Mouse (Mus musculus) adrenal gland, adult 18-20 months (tissue): ENCODE data around the gene Cfap36. TPM values are rescaled to one million over a fixed set of nuclear protein-coding genes. Genes with fewer than 3 reads are reported as not detected.

Experiments
- DNase-seq, 2 experiments: peaks; one replicate each; pipeline ENCODE4 v3.0.0; 2021 to 2022; ENCODE audit warnings: low spot score in 2 of 2
- long read RNA-seq, 2 experiments: library from polyadenylated mRNA; stranded (forward); transcript quantifications; one replicate each; pipeline ENCODE4 v2.0.0; 2021
- total RNA-seq, 2 experiments: library from RNA; stranded (reverse); gene quantifications; 1 replicate in 1 of 2; 2 replicates in 1 of 2; pipeline ENCODE4 v1.2.3; 2021

The Cfap36 gene
- total RNA-seq = 10 to 100 TPM; 47.5 to 48.0 TPM
- long read RNA-seq, experiment 1, transcript Cfap36-201 (10 exons, 1,664 nt) = major isoform, 18 of 20 reads
- long read RNA-seq, experiment 1, partial matches to known transcripts = 0 of 20 reads
- long read RNA-seq, experiment 1, other reads (novel, unspliced or antisense) = 1 of 20 reads
- long read RNA-seq, experiment 2, transcript Cfap36-201 (10 exons, 1,664 nt) = major isoform, 73 of 80 reads
- long read RNA-seq, experiment 2, partial matches to known transcripts = 6 of 80 reads
- long read RNA-seq, experiment 2, other reads (novel, unspliced or antisense) = 1 of 80 reads

DNA sequence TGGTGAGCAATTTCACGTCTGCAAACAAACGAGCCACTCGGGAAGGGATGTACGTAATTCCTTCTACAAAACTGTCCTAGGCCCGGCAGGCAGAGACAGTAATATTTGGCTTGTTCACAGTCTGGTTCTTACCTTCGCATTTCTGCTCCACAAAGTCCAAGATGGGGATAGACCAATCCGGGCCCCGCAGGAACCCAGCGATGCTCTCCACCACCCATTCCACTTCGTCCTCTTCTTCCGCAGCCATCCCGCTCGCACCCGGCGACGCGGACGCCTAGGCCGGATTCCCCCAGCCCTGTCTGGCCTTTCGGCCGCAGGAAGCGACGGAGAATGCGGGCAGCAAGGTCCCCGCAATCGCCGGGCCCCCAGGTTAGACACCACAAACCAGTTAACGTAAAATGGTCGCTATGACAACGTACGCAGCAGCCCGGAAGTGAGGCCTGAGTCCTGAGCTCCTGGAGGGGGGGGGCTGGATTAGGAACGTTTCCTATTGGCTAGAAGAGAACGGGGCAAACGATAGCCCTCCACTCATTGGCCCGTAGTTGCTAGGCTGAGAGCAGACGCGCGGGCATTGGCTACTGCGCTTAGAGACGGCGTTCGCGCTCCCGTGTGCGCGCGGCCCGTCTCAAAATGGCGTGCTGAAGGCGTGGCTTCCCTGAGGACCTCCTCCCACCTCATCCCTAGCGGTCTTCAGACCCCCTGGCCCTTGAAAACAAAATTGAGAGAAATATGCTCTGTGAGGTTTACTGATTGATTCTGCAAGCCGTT, at the start of gene Cfap36:
Cfap36 (minus strand) TSS at position 527 of the 768 bp plus-strand sequence.
- peak; percentile 75 to 76 for DNase-seq

DNA sequence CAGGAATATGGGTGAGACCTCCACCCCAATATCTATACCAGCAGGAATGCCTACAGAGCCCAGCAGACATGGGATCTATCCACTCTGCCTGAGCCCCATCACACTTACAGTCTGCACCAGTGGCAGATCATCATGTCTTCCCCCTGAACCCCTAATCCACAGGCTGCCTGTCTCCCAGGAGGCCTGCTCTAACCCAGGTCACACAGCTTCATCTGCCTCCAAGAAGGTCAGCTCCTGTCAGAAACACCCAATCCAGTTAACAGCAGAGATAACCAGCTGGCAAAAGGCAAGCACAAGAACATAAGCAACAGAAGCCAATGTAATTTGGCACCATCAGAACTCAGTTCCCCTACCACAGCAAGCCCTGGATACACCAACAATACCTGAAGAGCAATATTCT, 40.1 kb upstream of the Cfap36 start:
- DNase-seq = no peak

DNA sequence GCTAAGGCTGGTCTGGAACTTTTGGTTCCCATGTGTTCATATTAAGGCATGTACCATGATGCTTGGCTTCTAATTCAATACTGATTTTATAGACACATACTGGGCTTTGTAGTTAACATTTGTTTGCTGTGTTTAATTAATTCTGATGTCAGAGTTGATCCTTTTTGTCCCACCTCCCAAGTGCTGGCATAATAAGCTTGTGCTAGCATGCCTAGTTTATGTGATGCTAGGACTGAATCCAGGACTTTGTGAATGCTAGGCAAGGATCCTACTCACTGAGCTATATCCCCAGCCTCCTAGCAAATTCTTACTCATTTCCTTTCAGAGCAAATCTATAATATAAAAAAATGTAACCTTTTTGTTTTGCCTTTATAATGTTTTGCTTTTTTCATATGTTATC, 38.8 kb upstream of the Cfap36 start:
- no peak for DNase-seq

DNA sequence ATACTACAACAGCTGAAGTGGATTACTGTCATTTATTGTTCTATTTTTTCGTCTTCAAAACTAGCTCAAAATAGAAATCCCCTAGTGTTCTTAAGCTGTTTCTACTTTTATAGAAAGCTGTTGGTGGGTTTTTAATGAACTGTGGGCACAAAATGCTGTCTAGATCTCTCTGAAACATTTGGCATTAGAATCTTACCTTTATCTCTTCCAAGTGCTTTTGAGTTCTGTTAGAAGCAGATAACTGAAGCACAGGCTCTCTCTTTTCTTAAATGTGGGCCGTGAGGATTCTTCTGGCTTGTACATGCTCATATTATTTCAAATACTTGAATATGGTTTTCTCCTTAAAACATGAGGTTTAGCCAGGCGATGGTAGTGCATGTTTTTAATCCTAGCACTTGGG, 27.5 kb upstream of the Cfap36 start:
- DNase-seq = no peak

DNA sequence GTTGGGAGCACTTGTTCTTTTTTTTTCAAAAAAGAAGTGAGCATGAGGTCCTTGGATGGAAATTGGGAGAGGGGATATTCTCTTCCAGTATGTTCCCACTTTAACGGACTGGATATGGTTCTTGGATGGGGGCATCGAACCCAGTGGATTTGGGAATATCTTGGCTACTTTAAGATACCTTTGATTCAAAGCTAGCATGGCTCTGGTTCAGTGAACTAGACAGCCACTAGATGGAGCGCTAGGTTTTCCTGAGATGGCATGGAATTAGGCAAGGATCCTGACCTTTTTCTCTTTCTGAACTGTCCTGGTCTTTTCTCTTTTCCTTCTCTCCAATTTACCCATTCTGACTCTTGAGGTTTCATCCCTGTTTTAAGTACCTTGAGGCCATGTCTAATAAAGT, 20.6 kb upstream of the Cfap36 start:
- peak; percentile 31 to 45 for DNase-seq

DNA sequence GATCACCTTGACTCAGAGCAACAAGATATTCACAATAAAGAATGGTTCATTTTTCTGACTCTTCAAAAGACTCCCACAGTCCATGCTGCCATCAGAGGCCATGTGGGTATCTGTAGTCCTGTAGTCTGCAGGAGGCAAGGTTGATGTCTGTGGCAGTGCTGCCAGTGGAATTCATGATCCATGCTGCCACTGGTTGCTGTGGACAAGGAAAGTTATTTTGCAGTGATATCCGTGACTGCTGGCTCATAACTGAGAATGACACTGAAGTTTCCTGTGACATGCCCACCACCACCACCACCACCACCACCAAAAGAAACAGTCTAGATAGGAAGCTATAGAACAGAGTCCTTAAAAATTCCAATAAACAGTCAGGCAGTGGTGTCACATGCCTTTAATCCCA, 7.4 kb upstream of the Cfap36 start:
- DNase-seq = no peak

DNA sequence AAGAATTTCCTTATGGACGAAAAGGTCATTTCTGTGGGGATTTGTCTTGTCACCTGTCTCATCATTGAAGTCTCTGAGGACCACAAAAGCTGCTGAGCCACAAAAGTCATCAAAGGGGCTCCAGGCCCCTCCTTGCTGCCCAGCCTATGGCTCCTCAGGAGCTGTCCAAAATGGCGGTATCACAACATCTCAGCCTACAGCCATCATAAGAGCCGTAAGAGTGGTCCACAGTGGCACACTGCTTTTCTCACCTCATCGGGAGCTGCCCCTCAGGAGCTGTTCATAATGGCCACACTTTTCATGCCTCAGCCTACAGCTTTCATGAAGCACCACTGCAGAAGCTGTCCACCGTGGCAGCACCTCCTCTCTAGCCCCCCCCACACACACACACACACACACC, 1.2 kb upstream of the Cfap36 start:
- no peak for DNase-seq

DNA sequence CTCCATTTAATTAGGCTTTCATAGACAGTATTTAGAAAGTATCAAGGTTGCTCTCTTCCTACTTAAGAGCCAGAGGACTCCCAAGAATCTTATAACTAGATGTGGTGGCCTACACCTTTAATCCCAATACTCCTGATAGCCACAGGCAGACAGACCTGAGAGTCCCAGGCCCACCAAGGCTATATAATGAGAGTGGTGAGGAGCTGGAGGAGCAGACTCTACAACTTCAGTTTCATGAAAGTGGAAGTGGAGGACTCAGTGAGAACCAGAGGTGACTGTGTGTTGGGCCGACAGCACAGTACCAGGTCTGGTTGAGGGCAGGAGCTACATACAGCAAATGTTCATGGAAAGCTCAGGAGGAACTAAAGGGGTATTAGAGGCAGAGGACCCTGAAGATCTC, 516 bp upstream of the Cfap36 start:
- DNase-seq = no peak

DNA sequence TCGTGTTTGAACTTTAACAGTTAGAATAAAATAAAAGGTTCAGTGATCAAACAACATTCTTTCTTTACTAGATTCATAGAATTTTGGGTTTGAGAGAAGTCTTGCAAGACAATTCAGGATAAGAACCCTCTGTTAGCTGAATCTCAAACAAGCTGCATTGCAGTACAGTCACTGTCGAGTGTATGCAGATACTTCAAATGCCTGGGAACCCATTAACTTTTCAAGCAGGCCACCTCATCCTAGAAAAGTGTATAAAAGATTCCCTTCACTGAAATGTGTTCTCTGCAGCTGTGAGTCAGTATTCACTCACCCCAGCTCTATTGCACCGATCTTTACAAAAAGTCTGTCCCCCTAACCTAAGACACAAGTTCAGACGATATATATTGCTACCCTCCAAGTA, 1.2 kb downstream of the Cfap36 start:
- no peak for DNase-seq

DNA sequence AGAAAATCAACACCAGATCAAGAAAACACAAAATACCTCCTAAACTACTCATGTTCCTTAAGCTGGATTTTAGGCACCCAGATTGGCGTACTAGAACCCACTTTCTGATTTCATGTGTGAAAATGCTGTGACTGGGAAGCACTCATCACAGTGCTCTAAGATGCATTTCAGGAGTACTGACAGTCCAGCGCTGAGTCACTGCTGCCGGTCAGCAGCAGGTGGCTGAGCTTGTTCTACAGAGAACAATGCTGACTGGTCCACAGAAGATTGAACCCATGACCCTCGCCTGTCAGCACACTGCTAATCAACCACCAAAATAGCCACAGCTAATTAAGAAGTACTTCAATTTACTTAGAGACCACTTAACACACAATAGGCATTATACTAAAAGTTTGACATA, 5.2 kb downstream of the Cfap36 start:
- no peak for DNase-seq

DNA sequence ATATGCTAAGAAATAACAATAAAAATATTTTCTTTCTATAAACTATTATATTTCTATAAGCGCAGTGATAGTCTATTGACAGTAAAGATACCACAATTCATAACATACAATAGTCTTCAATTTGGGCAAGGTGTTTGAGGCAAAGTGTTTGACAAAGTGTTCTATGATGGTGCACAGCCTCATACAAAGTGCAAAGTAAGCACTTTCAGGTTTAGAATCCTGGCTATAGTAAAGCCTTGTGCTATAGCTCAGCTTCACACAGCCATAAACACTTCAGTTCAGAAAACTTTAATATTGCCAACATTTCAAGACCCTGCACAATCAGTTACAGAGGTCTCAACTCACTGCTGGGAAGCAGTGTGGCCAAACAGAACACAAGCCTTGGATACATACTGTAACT, 7.9 kb downstream of the Cfap36 start:
- DNase-seq = no peak

DNA sequence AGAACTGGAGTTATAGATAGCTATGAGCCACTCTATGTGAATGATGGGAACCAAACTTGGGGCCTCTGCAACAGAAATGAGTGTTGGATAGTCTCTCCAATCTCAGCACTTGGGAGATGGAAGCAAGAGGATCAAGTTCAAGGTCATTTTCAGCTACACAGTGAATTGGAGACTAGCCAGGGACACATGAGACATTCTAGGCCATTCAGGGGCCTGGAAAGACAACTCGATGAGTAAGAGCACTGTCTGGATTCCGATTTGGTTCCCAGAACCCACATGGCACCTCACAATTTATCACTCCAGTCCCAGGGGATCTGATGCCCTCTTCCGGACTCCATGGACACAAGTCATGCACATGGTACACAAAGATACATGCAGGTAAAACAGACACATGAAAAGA, 8.7 kb downstream of the Cfap36 start:
- no peak for DNase-seq

DNA sequence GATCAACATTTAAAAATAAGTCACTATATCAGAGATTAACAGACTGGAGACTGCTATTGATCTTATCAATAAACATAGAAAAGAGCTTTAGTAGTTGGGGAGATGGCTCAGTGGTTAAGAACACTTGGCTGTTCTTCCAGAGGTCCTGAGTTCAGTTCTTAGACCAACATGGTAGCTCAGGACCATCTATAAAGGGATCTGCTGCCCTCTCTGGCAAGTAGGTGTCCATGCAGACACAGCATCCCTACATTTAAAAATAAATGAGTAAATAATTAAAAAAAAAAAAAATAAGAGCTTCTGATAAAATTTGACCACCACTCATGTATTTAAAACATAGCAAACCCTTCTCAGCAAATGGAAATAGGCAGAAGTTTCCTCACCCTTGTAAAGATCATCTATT, 9.2 kb downstream of the Cfap36 start:
- no peak for DNase-seq

DNA sequence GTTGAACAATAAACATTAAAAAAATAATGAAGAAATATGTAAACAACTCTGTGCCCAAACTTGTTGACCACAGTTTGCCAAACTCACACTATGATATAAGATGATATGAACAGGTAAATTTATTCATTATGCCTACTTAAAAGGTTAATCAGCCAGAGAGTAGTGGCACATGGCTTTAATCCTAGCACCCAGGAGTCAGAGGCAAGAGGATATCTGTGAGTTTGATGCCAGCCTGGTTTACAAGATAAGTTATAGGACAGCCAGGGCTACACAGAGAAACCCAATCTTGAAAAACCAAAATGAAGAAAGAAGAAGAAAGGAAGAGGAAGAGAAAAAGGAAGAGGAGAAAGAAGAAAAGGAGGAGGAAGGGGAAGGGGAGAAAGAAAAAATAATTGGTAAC, 9.8 kb downstream of the Cfap36 start:
- DNase-seq = no peak

DNA sequence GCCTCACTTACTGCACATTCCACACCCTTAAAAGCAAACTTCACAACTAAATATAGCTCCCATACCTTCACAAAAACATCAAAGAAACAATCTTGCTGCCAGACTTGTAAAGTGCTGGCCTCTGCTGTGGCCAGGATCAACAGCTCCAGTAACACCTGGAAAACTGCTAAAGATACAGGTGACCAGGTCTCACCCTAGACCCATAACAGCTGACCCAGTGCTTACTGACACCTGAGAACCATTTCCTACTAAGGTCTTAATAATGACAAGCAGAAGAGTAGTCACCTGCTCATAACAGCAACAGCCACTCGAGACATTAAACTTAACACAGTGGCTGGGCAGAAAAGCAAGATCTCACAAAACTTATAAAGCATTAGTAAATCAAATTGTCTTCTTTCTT, 13.6 kb downstream of the Cfap36 start:
- DNase-seq = no peak

DNA sequence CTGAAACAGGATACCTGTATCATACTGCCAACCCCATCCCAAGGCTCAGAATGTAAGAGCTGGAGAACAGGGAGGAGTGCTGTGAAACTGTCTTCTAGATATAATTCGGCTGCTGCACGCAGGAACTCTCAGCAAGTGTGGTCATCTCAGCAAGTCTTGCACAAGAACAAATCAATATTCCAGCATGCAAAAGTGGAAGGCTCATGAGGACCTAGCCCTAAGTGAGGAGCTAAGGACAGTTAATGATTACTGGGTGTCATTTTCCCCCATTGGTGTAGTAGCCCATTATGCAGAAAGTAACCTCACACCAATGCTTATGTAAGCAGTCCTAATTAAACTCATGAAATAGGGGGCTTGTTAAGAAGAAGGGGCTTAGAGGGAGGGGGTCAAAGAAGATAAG, 18.3 kb downstream of the Cfap36 start:
- no peak for DNase-seq

DNA sequence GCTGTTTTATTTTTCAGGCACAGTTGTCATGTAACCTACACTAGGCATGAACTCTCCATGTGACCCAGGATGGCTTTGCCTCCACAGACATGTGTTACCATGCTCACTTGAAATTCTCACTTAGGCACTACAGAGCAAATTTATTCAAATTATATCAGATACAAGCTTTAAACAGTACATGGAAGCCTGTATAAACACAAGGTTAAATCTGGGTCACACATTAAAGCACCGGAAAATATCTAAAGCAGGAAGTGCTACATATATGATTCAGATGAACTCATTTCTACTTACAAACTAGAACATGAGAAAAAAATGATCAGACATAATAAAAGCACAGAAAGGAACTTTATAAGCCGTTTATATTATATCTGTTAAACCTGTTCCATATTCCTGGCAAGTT, 22.5 kb downstream of the Cfap36 start:
- no peak for DNase-seq

DNA sequence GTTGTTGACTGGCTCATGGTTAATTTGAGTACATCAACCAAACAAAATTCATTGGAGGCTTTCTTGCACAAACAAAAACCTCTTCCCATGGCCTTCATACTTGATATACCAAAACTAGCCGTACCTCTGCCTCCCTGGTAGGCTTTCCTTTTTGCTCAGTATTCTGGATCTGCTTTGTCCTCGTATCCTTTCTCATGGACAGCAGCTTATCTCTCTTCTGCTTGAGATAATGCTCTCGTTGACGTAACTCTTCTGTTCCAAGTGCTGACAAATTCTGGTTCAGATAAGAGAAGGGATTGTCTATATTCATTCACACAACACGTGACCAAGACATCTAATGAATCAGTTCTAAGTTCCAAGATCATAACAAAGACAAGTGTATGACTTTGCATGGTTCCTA, 24.9 kb downstream of the Cfap36 start:
- DNase-seq = no peak

DNA sequence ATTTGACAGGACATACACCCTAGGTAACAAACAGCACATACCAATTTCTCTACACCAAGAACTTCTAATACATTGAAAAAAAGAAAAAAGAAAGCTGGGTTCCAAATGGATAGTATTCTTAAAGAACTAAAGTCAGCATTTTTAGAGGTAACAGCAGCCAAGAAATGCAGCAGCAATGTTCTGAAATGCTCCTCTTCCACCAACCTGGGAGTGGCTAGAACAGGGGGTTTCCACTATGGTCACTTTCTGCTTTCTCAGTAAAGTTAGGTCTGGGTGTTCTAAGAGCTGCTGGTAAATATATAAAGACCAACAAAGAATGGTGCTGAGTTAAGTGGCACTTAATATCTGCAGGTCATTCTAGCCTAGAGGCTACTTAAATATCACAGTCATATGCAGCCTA, 28.2 kb downstream of the Cfap36 start:
- DNase-seq = no peak

DNA sequence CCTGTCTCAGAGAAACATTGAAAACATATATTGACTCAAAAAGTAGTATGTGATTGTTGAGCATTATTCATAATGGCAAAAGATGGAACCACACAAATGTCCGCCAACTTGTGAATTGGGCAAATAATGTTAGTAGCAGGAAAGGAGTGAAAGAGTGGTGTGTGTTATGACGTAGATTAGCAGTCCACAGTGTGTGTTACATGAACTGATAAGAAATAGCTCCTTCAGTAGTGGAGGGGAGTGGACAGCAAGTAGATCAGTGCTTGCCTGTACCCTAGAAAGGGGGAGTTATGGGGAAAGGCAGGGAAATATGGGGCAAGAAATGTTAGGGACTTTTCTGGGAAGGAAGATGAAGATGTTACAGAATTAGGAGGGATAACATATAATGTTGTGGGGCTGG, 31.0 kb downstream of the Cfap36 start:
- DNase-seq = no peak

DNA sequence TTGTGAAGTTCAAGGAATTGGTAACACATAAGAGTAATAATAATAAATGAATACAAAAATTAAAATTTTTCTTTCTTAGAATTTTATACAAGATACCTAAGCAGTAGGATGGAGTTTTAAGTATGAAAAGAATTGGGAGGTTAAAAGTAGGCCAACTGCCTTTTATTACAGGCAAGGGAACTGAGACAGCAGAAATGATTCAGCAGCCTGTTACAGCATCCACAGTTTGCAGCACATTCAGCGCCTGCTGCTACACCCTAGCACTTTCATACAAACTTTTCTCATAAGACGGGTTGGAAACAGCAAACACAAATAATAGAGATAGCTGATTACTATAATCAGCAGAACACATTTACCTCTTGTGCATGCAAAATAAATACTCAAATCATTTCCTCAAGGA, 37.4 kb downstream of the Cfap36 start:
- no peak for DNase-seq

DNA sequence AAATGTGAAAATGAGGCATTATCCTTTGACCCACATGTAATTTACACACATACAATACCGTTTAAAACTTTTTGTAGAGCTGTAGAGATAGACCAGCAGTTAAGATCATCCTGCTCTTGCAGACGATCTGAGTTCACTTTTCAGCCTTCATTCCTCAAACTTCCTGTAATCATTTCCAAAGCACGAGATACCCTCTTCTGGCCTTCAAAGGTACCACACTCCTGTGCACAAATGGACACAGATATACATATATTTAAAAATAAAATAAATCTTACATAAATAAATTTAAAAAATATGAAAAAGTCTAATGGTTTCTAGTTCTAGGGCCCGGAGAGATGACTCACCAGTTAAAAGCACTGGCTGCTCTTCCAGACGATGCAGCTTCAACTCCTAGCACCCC, 43.6 kb downstream of the Cfap36 start:
- no peak for DNase-seq

DNA sequence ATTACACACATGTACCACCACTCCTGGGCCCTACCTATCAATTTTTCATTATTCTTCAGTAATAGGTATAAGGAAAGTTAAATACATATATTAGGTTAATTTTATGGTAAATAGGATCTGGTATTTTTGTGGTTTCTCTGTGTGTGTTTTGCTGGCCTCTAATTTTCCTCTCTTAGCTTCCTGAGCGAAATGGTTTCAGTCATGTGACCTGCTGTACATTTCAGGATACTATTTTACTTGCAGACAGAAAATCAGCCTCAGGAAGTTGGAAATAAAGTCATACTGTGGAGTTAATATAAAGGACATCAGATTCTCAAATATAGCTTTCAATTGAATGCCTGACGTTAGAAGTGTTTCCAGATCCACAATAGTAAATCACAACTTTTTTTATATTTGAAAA, 58.2 kb downstream of the Cfap36 start:
- DNase-seq = no peak
